Mouse (Mus musculus) C2C12 (cell line): Measurements from ENCODE around the gene Naa20. TPM values are rescaled to one million over a fixed set of nuclear protein-coding genes. Genes with fewer than 3 reads are reported as not detected.

Source experiments
- H3K27me3 ChIP-seq: one replicate; pipeline ENCODE4 v1.6.1; 2011; ENCODE audit not compliant: control insufficient read depth, insufficient read depth, insufficient read length
- H3K36me3 ChIP-seq: one replicate; pipeline ENCODE4 v1.6.1; 2011; ENCODE audit not compliant: control insufficient read depth, insufficient read depth
- H3K4me3 ChIP-seq: one replicate; pipeline ENCODE4 v1.5.1; 2011; ENCODE audit warnings: mild to moderate bottlenecking, control low read depth; ENCODE audit not compliant: poor library complexity, insufficient read depth, severe bottlenecking
- H3K79me2 ChIP-seq: one replicate; pipeline ENCODE4 v1.6.1; 2011; ENCODE audit not compliant: control insufficient read depth, insufficient read depth
- H3K79me3 ChIP-seq: one replicate; pipeline ENCODE4 v1.6.1; 2011; ENCODE audit warnings: low read depth, control low read depth
- H3ac ChIP-seq: one replicate; pipeline ENCODE3; 2011; ENCODE audit warnings: low read depth; ENCODE audit not compliant: control insufficient read depth, insufficient read length
- CEBPB ChIP-seq: IDR thresholded peaks from one replicate; pipeline ENCODE4 v1.6.1; 2011; ENCODE audit warnings: low read depth, mild to moderate bottlenecking, control low read depth, moderate library complexity
- CTCF ChIP-seq: IDR thresholded peaks from one replicate; pipeline ENCODE4 v1.5.1; 2011; ENCODE audit not compliant: control insufficient read depth, insufficient read depth, insufficient read length
- FOSL1 ChIP-seq: IDR thresholded peaks from one replicate; pipeline ENCODE4 v1.8.0; 2011; ENCODE audit warnings: mild to moderate bottlenecking, low read length; ENCODE audit not compliant: poor library complexity, insufficient read depth, severe bottlenecking
- MAX ChIP-seq: IDR thresholded peaks from one replicate; pipeline ENCODE4 v1.6.1; 2011; ENCODE audit warnings: mild to moderate bottlenecking, control low read depth
- MYOD1 ChIP-seq: IDR thresholded peaks from one replicate; pipeline ENCODE4 v1.6.1; 2011; ENCODE audit warnings: low read depth; ENCODE audit not compliant: control insufficient read depth, insufficient read length
- MYOG ChIP-seq: IDR thresholded peaks from one replicate; pipeline ENCODE4 v1.6.1; 2011; ENCODE audit not compliant: control insufficient read depth, insufficient read length; ENCODE audit errors: extremely low read depth
- USF1 ChIP-seq: IDR thresholded peaks from one replicate; pipeline ENCODE4 v1.6.1; 2011; ENCODE audit warnings: low read depth, mild to moderate bottlenecking, control low read depth, moderate library complexity
- polyA plus RNA-seq: library from polyadenylated mRNA; unstranded; fragments of >200 nt; fragmentation: generic; extraction: Trizol; gene quantifications from one replicate; pipeline ENCODE4 v1.2.1, GENCODE M21; 2012; ENCODE audit warnings: missing spikeins

The Naa20 gene
- polyA plus RNA-seq, 1 experiment = 61.3 TPM

- Histone ChIP-seq H3K4me3 (peak overlapping the region; percentile 55), H3K27me3 (no peaks in the 10 kb centered on the region), H3K79me2 (peaks cover 61% of the 10 kb centered on the region), H3K79me3 (peaks cover 43% of the 10 kb centered on the region), H3ac (peak overlapping the region; percentile 85), H3K36me3 (peaks cover 20% of the 10 kb centered on the region)
- TF ChIP-seq CEBPB (no peak), MAX (no peak), MYOD1 (no peak), FOSL1 (no peak), USF1 (no peak), CTCF (no peak), MYOG (no peak)
Observed at GRCm38 (mm10) chr2:145861193-145862123, 40.4 kb upstream of the Naa20 start.

- H3K36me3 ChIP-seq = peaks cover 20% of the 10 kb centered on the region
- peak overlapping the region; percentile 70 for H3ac ChIP-seq
- H3K27me3 ChIP-seq = no peaks in the 10 kb centered on the region
- peaks cover 69% of the 10 kb centered on the region for H3K79me2 ChIP-seq
- no peak for TF ChIP-seq FOSL1
- TF ChIP-seq MAX = no peak
- no peak for TF ChIP-seq CTCF
- no peak for TF ChIP-seq CEBPB
- TF ChIP-seq USF1 = no peak
- TF ChIP-seq MYOD1 = no peak
- no peak for TF ChIP-seq MYOG
- peaks cover 51% of the 10 kb centered on the region for H3K79me3 ChIP-seq
- peak overlapping the region; percentile 55 for H3K4me3 ChIP-seq
Observed at GRCm38 (mm10) chr2:145862206-145862817, 39.6 kb upstream of the Naa20 start.

GRCm38 (mm10) chr2:145865344-145865743 is 36.6 kb upstream of the Naa20 start:
- Histone ChIP-seq H3K36me3 (peaks cover 26% of the 10 kb centered on the region), H3K79me2 (peaks cover 100% of the 10 kb centered on the region), H3ac (no peak overlapping the region), H3K27me3 (no peaks in the 10 kb centered on the region), H3K79me3 (peaks cover 66% of the 10 kb centered on the region), H3K4me3 (no peak overlapping the region)
- no peak for TF ChIP-seq MYOD1
- no peak for TF ChIP-seq MAX
- TF ChIP-seq MYOG = no peak
- no peak for TF ChIP-seq CTCF
- TF ChIP-seq FOSL1 = no peak
- no peak for TF ChIP-seq USF1
- TF ChIP-seq CEBPB = no peak

- Histone ChIP-seq H3K36me3 (peaks cover 26% of the 10 kb centered on the region), H3K79me3 (peaks cover 62% of the 10 kb centered on the region), H3ac (no peak overlapping the region), H3K27me3 (no peaks in the 10 kb centered on the region), H3K4me3 (no peak overlapping the region), H3K79me2 (peaks cover 100% of the 10 kb centered on the region)
- TF ChIP-seq MAX (no peak), CEBPB (no peak), CTCF (no peak), FOSL1 (no peak), MYOG (no peak), MYOD1 (no peak), USF1 (no peak)
Observed at GRCm38 (mm10) chr2:145866238-145866637, 35.7 kb upstream of the Naa20 start.

GRCm38 (mm10) chr2:145866695-145867449 is 35.0 kb upstream of the Naa20 start:
- no peak overlapping the region for H3ac ChIP-seq
- no peaks in the 10 kb centered on the region for H3K27me3 ChIP-seq
- H3K4me3 ChIP-seq = no peak overlapping the region
- H3K36me3 ChIP-seq = peaks cover 26% of the 10 kb centered on the region
- no peak for TF ChIP-seq CEBPB
- TF ChIP-seq FOSL1 = no peak
- TF ChIP-seq MYOG = no peak
- TF ChIP-seq USF1 = no peak
- no peak for TF ChIP-seq MAX
- TF ChIP-seq CTCF = no peak
- TF ChIP-seq MYOD1 = no peak
- peaks cover 60% of the 10 kb centered on the region for H3K79me3 ChIP-seq
- H3K79me2 ChIP-seq = peaks cover 100% of the 10 kb centered on the region
